Mouse (Mus musculus) myocyte (in vitro differentiated cells): ENCODE results near the gene Ube2m.

Source experiments
- POLR2A ChIP-seq: IDR thresholded peaks from one replicate; pipeline ENCODE4 v1.6.1; 2011; ENCODE audit warnings: low read depth, mild to moderate bottlenecking, control low read depth, moderate library complexity; ENCODE audit not compliant: insufficient read length
- SRF ChIP-seq: IDR thresholded peaks from one replicate; pipeline ENCODE4 v1.6.1; 2011; ENCODE audit warnings: low read depth; ENCODE audit not compliant: control insufficient read depth, insufficient read length
- TCF12 ChIP-seq: IDR thresholded peaks from one replicate; pipeline ENCODE4 v1.6.1; 2011; ENCODE audit warnings: mild to moderate bottlenecking, control low read depth; ENCODE audit not compliant: poor library complexity, insufficient read depth, severe bottlenecking
- TCF3 ChIP-seq: IDR thresholded peaks from one replicate; pipeline ENCODE4 v1.6.1; 2011; ENCODE audit warnings: low read depth, control low read depth; ENCODE audit not compliant: insufficient read length
- USF1 ChIP-seq: IDR thresholded peaks from one replicate; pipeline ENCODE4 v1.6.1; 2011; ENCODE audit warnings: low read depth, mild to moderate bottlenecking, control low read depth, moderate library complexity

DNA sequence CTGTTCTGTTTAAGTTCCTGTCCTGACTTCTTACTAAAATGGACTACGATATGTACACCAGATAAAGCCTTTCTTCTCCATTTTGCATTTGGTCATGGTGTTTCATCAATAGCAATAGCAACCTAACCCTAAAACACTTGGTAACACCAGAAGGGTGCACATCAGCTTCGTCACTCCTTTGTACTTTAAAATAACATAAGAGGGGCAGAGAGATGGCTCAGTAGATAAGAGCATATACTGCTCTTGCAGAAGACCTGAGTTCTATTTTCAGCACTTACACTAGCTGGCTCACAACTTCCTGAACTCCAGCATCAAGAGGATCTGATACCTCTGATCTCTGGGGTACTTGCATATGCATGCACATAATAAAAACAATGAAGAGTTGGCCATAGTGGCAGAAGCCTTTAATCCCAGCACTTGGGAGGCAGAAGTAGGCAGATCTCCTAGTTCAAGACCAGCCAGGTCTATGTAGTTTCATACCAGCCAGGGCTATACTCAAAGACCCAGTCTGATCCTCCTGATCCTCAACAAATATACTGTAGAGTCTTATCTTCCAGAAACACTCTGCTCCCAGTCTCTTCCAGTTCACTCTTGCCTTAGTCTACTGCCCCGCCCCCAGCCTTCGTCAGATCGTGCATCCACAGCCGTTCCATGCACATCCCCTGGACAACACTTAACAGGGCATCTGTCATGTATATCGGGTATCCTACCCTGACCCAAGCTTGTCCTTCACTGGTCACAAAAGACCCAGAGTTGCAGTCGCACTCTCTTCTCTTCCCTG lies 50.5 kb downstream of the Ube2m start:
- no peak for TF ChIP-seq POLR2A
- TF ChIP-seq USF1 = no peak
- no peak for TF ChIP-seq TCF12
- TF ChIP-seq TCF3 = no peak
- no peak for TF ChIP-seq SRF
